Mouse (Mus musculus) neural tube, embryonic 13.5 days (tissue): ENCODE measurements around the gene Gpr107. TPM values are rescaled to one million over a fixed set of nuclear protein-coding genes. Genes with fewer than 3 reads are reported as not detected.

Experiments used
- ATAC-seq: fragments of 200-750 bp; cut with Nextera tagmentation; 2 replicates; pipeline ENCODE4 v1.8.0; 2017; ENCODE audit warnings: low read depth, mild to moderate bottlenecking, moderate TSS enrichment, moderate library complexity
- H3K27ac ChIP-seq: fragments of 300-500 bp; sonication (generic); replicated peaks from 2 replicates; pipeline ENCODE4 v1.5.1; 2015; ENCODE audit warnings: moderate library complexity, mild to moderate bottlenecking, inconsistent platforms
- H3K27me3 ChIP-seq: fragments of 300-500 bp; sonication (generic); 2 replicates; pipeline ENCODE4 v1.6.1; 2015; ENCODE audit warnings: mild to moderate bottlenecking, inconsistent platforms
- H3K36me3 ChIP-seq: fragments of 300-500 bp; sonication (generic); 2 replicates; pipeline ENCODE4 v1.6.1; 2015; ENCODE audit warnings: mild to moderate bottlenecking, inconsistent platforms
- H3K4me1 ChIP-seq: fragments of 300-500 bp; sonication (generic); replicated peaks from 2 replicates; pipeline ENCODE4 v1.6.1; 2015; ENCODE audit warnings: inconsistent platforms
- H3K4me2 ChIP-seq: fragments of 300-500 bp; sonication (generic); 2 replicates; pipeline ENCODE4 v1.6.1; 2015; ENCODE audit warnings: inconsistent platforms, mild to moderate bottlenecking, moderate library complexity
- H3K4me3 ChIP-seq: fragments of 300-500 bp; sonication (generic); 2 replicates; pipeline ENCODE4 v1.5.1; 2015; ENCODE audit warnings: mild to moderate bottlenecking, inconsistent platforms
- H3K9ac ChIP-seq: fragments of 300-500 bp; sonication (generic); 2 replicates; pipeline ENCODE4 v1.6.1; 2015; ENCODE audit warnings: moderate library complexity, mild to moderate bottlenecking, inconsistent platforms
- H3K9me3 ChIP-seq: fragments of 300-500 bp; sonication (generic); 2 replicates; pipeline ENCODE4 v1.6.1; 2016; ENCODE audit warnings: inconsistent platforms
- WGBS: fragments of 180-500 bp; shearing (Covaris S2); methylation state at CpG from one replicate; pipeline ENCODE4 v1.1.7; 2015; 5-methylcytosine and 5-hydroxymethylcytosine counted together
- polyA plus RNA-seq: library from polyadenylated mRNA; unstranded; fragments of >200 nt; fragmentation: Nextera tagmentation; extraction: Ambion mirVana; gene quantifications from 2 replicates; pipeline ENCODE4 v1.2.1, GENCODE M21; 2015

Gpr107 gene
- polyA plus RNA-seq, 1 experiment from 2014 or later: 34.9 TPM

- Histone ChIP-seq H3K27ac (peak within 1 kb of the TSS; percentile 91), H3K4me3 (peak within 1 kb of the TSS; percentile 88), H3K4me2 (peak within 1 kb of the TSS; percentile 86), H3K4me1 (peaks cover 22% of the 10 kb centered on the region), H3K9ac (peak within 1 kb of the TSS; percentile 93), H3K9me3 (no peaks in the 10 kb centered on the region), H3K27me3 (0 out of 2 replicates have a peak, but pooled peaks cover 13% of the 10 kb centered on the region), H3K36me3 (peaks cover 11% of the 10 kb centered on the region)
- peak; percentile 97 for ATAC-seq
- WGBS: under 1% methylated on average over 59 of the region's 59 CpGs
Measured at GRCm38 (mm10) chr2:31141867-31142454, 10.2 kb upstream of the Gpr107 start, which contains the start of gene Fnbp1. Gene Fnbp1, minus strand, starts transcription at chr2:31142008.

DNA sequence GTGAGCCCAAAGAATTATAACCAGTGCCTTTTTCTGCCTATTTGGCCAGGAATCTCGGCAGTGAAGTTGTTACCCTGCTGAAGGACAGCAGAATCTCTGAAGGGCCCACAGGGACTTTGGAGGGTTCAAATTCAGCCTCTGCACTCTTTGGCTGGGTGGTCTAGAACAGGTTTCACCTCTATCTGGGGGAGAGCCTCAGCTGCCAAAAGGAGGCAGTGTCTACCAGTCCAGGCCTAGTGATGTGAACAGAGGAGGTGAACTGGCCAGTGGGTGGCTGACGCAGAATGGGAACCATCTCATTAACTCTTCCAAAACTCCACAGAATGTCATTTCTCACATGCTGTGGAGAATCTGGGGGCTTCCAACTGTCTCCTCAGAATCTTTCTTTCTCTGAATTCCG lies 9.6 kb upstream of the Gpr107 start:
- peak; percentile 40; the same call in 1 of the 2 replicates for ATAC-seq
- Histone ChIP-seq H3K36me3 (peaks cover 15% of the 10 kb centered on the region), H3K4me3 (peak overlapping the region; percentile 88), H3K4me1 (peaks cover 19% of the 10 kb centered on the region), H3K27ac (no peak overlapping the region), H3K27me3 (0 out of 2 replicates have a peak, but pooled peaks cover 13% of the 10 kb centered on the region), H3K4me2 (peak overlapping the region; percentile 86), H3K9ac (0 out of 2 replicates have a peak overlapping the region, but pooled peaks have one; percentile 93), H3K9me3 (no peaks in the 10 kb centered on the region)
- WGBS: 33% methylated on average over 3 of the region's 3 CpGs

- Histone ChIP-seq H3K27me3 (0 out of 2 replicates have a peak, but pooled peaks cover 13% of the 10 kb centered on the region), H3K9me3 (no peaks in the 10 kb centered on the region), H3K9ac (no peak overlapping the region), H3K4me2 (no peak overlapping the region), H3K36me3 (peaks cover 22% of the 10 kb centered on the region), H3K4me1 (peaks cover 19% of the 10 kb centered on the region), H3K4me3 (no peak overlapping the region), H3K27ac (no peak overlapping the region)
- no peak for ATAC-seq
- 81% methylated on average over 6 of the region's 6 CpGs for WGBS
Measured at GRCm38 (mm10) chr2:31143326-31143725, 8.8 kb upstream of the Gpr107 start.

- ATAC-seq: no peak
- Histone ChIP-seq H3K27ac (no peak overlapping the region), H3K36me3 (peaks cover 26% of the 10 kb centered on the region), H3K4me1 (peaks cover 19% of the 10 kb centered on the region), H3K9me3 (no peaks in the 10 kb centered on the region), H3K4me2 (no peak overlapping the region), H3K4me3 (no peak overlapping the region), H3K27me3 (0 out of 2 replicates have a peak, but pooled peaks cover 13% of the 10 kb centered on the region), H3K9ac (no peak overlapping the region)
- WGBS: 82% methylated on average over 16 of the region's 16 CpGs
Measured at GRCm38 (mm10) chr2:31143768-31144695, 8.1 kb upstream of the Gpr107 start.

- H3K4me2 ChIP-seq: no peak overlapping the region
- no peak for ATAC-seq
- H3K27ac ChIP-seq: no peak overlapping the region
- 0 out of 2 replicates have a peak, but pooled peaks cover 13% of the 10 kb centered on the region for H3K27me3 ChIP-seq
- 67% methylated on average over 1 of the region's 1 CpGs for WGBS
- H3K9me3 ChIP-seq: no peaks in the 10 kb centered on the region
- H3K9ac ChIP-seq: no peak overlapping the region
- H3K4me3 ChIP-seq: no peak overlapping the region
- peaks cover 17% of the 10 kb centered on the region for H3K4me1 ChIP-seq
- peaks cover 35% of the 10 kb centered on the region for H3K36me3 ChIP-seq
Measured at GRCm38 (mm10) chr2:31144901-31145300, 7.2 kb upstream of the Gpr107 start.

- H3K27ac ChIP-seq: no peak overlapping the region
- H3K4me2 ChIP-seq: no peak overlapping the region
- H3K27me3 ChIP-seq: 0 out of 2 replicates have a peak, but pooled peaks cover 11% of the 10 kb centered on the region
- peaks cover 16% of the 10 kb centered on the region for H3K4me1 ChIP-seq
- H3K36me3 ChIP-seq: peaks cover 44% of the 10 kb centered on the region
- no peak overlapping the region for H3K4me3 ChIP-seq
- WGBS: 88% methylated on average over 7 of the region's 7 CpGs
- no peak overlapping the region for H3K9ac ChIP-seq
- H3K9me3 ChIP-seq: no peaks in the 10 kb centered on the region
- ATAC-seq: no peak
Measured at GRCm38 (mm10) chr2:31147054-31147453, 5.1 kb upstream of the Gpr107 start.

DNA sequence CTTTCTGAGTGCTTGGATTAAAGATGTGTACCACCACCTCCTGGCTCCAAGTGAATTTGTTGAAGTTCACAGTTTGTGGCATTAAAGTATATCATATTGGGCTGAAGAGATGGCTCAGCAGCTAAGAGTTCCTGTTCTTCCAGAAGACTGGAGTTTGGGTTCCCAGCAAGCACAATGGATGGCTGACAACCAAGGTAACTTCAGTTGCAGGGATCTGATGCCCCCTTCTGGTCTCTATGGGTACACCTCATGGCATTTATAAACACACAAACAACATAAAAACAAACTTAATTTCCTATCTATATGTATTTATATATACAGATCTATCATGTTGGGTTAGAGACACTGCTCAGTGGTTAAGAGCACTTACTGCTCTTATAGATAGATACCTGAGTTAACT lies 1.4 kb upstream of the Gpr107 start:
- no peaks in the 10 kb centered on the region for H3K27me3 ChIP-seq
- H3K4me2 ChIP-seq: no peak overlapping the region; the same call in 1 of the 2 replicates
- H3K36me3 ChIP-seq: peaks cover 44% of the 10 kb centered on the region
- no peak overlapping the region for H3K9ac ChIP-seq
- H3K4me1 ChIP-seq: peaks cover 28% of the 10 kb centered on the region
- no peaks in the 10 kb centered on the region for H3K9me3 ChIP-seq
- H3K27ac ChIP-seq: no peak overlapping the region
- H3K4me3 ChIP-seq: no peak overlapping the region
- ATAC-seq: no peak

- no peak for ATAC-seq
- Histone ChIP-seq H3K9me3 (no peaks in the 10 kb centered on the region), H3K27ac (no peak overlapping the region), H3K4me2 (no peak overlapping the region), H3K4me3 (no peak overlapping the region), H3K4me1 (peaks cover 17% of the 10 kb centered on the region), H3K36me3 (0 out of 2 replicates have a peak, but pooled peaks cover 4% of the 10 kb centered on the region), H3K9ac (no peak overlapping the region), H3K27me3 (no peaks in the 10 kb centered on the region)
- 94% methylated on average over 3 of the region's 3 CpGs for WGBS
Measured at GRCm38 (mm10) chr2:31156846-31157245, 4.7 kb downstream of the Gpr107 start.

DNA sequence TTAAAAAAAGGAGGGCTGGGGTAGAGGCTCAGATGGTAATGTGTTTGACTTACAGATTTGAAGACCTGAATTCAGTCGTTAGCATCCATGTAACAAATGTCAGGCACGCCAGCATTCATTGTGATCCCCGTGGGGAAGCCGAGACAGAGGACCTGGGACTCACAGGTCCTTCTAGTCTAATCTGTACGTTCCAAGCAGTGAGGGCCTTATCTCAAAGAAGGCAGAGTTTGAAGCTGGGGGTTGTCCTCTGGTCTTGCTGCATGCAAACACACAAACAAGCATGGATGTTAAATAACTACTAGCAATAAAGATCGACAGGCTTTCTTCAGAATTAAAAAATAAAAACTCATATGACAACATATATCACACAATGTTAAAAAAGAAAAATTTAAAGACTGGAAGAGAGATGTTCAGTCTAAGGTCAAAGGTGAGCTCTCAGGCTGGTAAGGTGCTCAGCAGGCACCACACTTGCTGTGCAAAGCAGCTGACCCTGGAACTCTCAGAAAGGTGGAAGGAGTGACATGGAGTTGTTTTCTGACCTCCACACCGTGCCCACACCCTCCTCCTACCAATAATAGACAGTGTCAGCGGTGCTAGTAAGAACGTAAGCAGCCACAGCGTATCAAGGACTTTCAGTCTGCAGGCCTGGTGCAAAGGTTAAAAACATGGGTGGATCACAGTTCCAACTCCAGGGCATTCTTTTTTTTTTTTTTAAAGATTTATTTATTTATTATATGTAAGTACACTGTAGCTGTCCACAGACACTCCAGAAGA lies 8.2 kb downstream of the Gpr107 start:
- 89% methylated on average over 10 of the region's 10 CpGs for WGBS
- Histone ChIP-seq H3K27me3 (no peaks in the 10 kb centered on the region), H3K4me3 (no peak overlapping the region), H3K27ac (no peak overlapping the region), H3K9me3 (no peaks in the 10 kb centered on the region), H3K4me1 (peaks cover 25% of the 10 kb centered on the region), H3K4me2 (no peak overlapping the region), H3K36me3 (0 out of 2 replicates have a peak, but pooled peaks cover 4% of the 10 kb centered on the region), H3K9ac (no peak overlapping the region)
- ATAC-seq: no peak

- Histone ChIP-seq H3K4me3 (no peak overlapping the region), H3K9ac (no peak overlapping the region), H3K4me2 (no peak overlapping the region), H3K9me3 (no peaks in the 10 kb centered on the region), H3K4me1 (peaks cover 30% of the 10 kb centered on the region), H3K27ac (no peak overlapping the region), H3K27me3 (no peaks in the 10 kb centered on the region), H3K36me3 (0 out of 2 replicates have a peak, but pooled peaks cover 4% of the 10 kb centered on the region)
- 92% methylated on average over 4 of the region's 4 CpGs for WGBS
- ATAC-seq: no peak
Measured at GRCm38 (mm10) chr2:31161620-31162019, 9.5 kb downstream of the Gpr107 start.

DNA sequence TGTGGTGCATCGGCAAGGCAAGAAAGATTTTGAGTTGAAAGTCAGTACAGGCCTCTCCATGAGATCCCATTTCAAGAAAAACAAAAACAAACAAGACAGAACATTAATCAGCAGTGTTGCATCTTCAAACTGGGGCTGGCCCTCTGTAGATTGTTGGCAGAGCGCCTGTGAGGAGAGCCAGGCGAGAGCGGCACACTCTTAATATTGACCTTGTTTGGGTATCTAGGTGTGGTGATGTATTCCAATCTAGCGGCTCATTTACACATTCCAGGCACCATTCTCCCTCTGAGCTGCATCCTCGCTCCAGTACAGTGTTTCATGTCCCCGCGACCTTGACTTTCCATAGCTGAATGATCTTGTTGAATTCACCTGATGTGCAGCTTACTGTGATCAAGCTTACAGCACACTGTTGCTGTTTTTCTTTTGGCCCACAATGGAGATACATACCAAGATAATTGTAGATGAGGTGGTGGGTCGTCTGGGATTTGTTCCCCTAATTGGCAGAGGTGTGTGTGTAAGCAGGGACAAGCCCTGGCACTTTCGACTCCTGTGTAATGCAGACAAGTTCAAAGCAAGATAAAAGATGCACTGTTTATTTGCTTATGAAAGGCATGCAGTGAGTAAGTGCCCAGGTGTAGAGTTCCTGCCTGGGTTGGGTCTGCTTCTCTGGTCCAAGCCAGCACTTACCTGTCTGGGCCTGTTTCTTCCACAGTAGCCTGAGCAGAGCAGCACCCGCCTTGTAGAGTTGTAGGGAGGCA lies 11.4 kb downstream of the Gpr107 start:
- Histone ChIP-seq H3K27ac (no peak overlapping the region), H3K4me1 (peaks cover 30% of the 10 kb centered on the region), H3K4me3 (no peak overlapping the region), H3K9ac (no peak overlapping the region), H3K4me2 (no peak overlapping the region), H3K36me3 (peaks cover 17% of the 10 kb centered on the region), H3K27me3 (no peaks in the 10 kb centered on the region), H3K9me3 (no peaks in the 10 kb centered on the region)
- 87% methylated on average over 11 of the region's 11 CpGs for WGBS
- ATAC-seq: no peak
